Comparison of ENCODE assay signal across 17 mouse cellular contexts in the genomic region with DNA sequence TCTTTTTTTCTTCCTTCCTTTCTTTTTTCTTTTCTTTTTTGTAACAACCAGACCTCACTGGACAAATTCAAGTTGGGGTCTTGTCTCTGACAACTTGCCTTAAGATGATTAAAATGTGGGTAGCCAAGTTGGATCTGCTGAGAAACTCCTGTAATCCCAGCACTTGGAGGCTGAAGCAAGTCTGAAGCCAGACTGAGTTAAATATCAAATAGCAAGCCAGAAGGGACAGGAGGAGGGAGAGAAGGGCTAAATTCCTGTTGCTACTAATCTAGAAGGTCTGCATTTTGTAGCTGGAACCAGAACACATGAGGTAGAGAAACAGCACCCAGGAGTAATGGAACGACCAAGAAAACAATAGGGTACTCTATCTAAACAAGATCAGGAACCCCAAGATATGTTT.
DNase-seq lines count a peak whose midpoint lies in the region; ATAC-seq and TF ChIP-seq lines count a peak whose summit lies in the region.
"Had no signal": no experiment of that assay in that cellular context is flagged by ENCODE, and none has a peak within 500 bp of the region (broad histone marks: within the 10 kb centered on the region; RNA-seq: fewer than 3 reads in every experiment).

No protein-coding gene starts in this region.

- H3K4me1 ChIP-seq in embryonic facial prominence, embryonic 12.5 days = no peaks in the 10 kb centered on the region
- H3K4me1 ChIP-seq in embryonic facial prominence, embryonic 10.5 days = peaks cover 12% of the 10 kb centered on the region; the same call in 1 of the 2 replicates
- H3K4me1 ChIP-seq in midbrain, embryonic 11.5 days (ENCODE audit: control insufficient read depth, insufficient read depth, low read length) = no peaks in the 10 kb centered on the region
- H3K4me1 ChIP-seq in midbrain, embryonic 13.5 days (replicated peaks) = no peaks in the 10 kb centered on the region
- H3K4me1 ChIP-seq in embryonic fibroblast, embryonic 13.5 days (ENCODE audit: control insufficient read depth, insufficient read depth, low read length) = peaks cover 8% of the 10 kb centered on the region
- H3K4me1 ChIP-seq: heart, embryonic 12.5 days; hindbrain, embryonic 12.5 days had no signal

- H3K36me3 ChIP-seq in embryonic facial prominence, embryonic 12.5 days = no peaks in the 10 kb centered on the region
- H3K36me3 ChIP-seq in embryonic facial prominence, embryonic 10.5 days (replicated peaks) = no peaks in the 10 kb centered on the region
- no peaks in the 10 kb centered on the region for H3K36me3 ChIP-seq in midbrain, embryonic 11.5 days (ENCODE audit: control insufficient read depth, insufficient read depth, low read length)
- H3K36me3 ChIP-seq in midbrain, embryonic 13.5 days = no peaks in the 10 kb centered on the region
- H3K36me3 ChIP-seq: heart, embryonic 12.5 days; hindbrain, embryonic 12.5 days had no signal

- no peak for ATAC-seq in embryonic facial prominence, embryonic 12.5 days (ENCODE audit: insufficient number of reproducible peaks, insufficient read depth, low FRiP score, low TSS enrichment)
- no peak for ATAC-seq in midbrain, embryonic 11.5 days (ENCODE audit: low FRiP score)
- ATAC-seq in midbrain, embryonic 13.5 days = no peak
- ATAC-seq: forebrain, embryonic 14.5 days; hindbrain, embryonic 16.5 days; inflammation-experienced regulatory T-cells, adult 6 months had no signal

- intact Hi-C loops in gastrocnemius, postnatal 36 days (cut with DNase I) = no loop called here

- no peak overlapping the region for H3K4me2 ChIP-seq in embryonic facial prominence, embryonic 12.5 days (replicated peaks)
- H3K4me2 ChIP-seq in midbrain, embryonic 11.5 days = no peak overlapping the region
- no peak overlapping the region for H3K4me2 ChIP-seq in midbrain, embryonic 13.5 days (replicated peaks)
- H3K4me2 ChIP-seq: heart, embryonic 12.5 days; hindbrain, embryonic 12.5 days had no signal

- no peak for DNase-seq in embryonic facial prominence, embryonic 10.5 days (ENCODE audit: low spot score)
- DNase-seq in midbrain, embryonic 11.5 days (ENCODE audit: low spot score, missing footprints) = peak; percentile 28
- DNase-seq in gastrocnemius, postnatal 36 days = no peak
- DNase-seq in layer of hippocampus, adult 8-10 months (ENCODE audit: low spot score in 2 of 2) = no peak
- DNase-seq: adrenal gland, postnatal 14 days; cerebellum, adult 11-12 months; cerebellum, adult 9-10 months; cerebellum, postnatal 25 days; heart, postnatal 4 days had no signal

- no peaks in the 10 kb centered on the region for H3K27me3 ChIP-seq in embryonic facial prominence, embryonic 12.5 days
- no peaks in the 10 kb centered on the region for H3K27me3 ChIP-seq in embryonic facial prominence, embryonic 10.5 days (replicated peaks; ENCODE audit: low read depth, poor library complexity, severe bottlenecking)
- H3K27me3 ChIP-seq in midbrain, embryonic 11.5 days (ENCODE audit: control insufficient read depth, insufficient read depth, low read length) = no peaks in the 10 kb centered on the region
- H3K27me3 ChIP-seq in midbrain, embryonic 13.5 days = no peaks in the 10 kb centered on the region
- H3K27me3 ChIP-seq: heart, embryonic 12.5 days; hindbrain, embryonic 12.5 days had no signal

- 68% methylated on average over 1 of the region's 1 CpGs for WGBS in embryonic facial prominence, embryonic 12.5 days
- WGBS in embryonic facial prominence, embryonic 10.5 days = 72% methylated on average over 1 of the region's 1 CpGs
- WGBS in midbrain, embryonic 11.5 days = 83% methylated on average over 1 of the region's 1 CpGs
- 88% methylated on average over 1 of the region's 1 CpGs for WGBS in midbrain, embryonic 13.5 days

- TF ChIP-seq CTCF in embryonic fibroblast, embryonic 13.5 days (IDR thresholded peaks at IDR 0.05; ENCODE audit: borderline replicate concordance, insufficient read depth, low read length) = no peak

- no peak for TF ChIP-seq POLR2A in embryonic fibroblast, embryonic 13.5 days (IDR thresholded peaks at IDR 0.05; ENCODE audit: low read depth, low read length)

- no peaks in the 10 kb centered on the region for H3K9me3 ChIP-seq in embryonic facial prominence, embryonic 12.5 days
- H3K9me3 ChIP-seq in embryonic facial prominence, embryonic 10.5 days = no peaks in the 10 kb centered on the region
- H3K9me3 ChIP-seq in midbrain, embryonic 11.5 days (ENCODE audit: control insufficient read depth, low read length) = no peaks in the 10 kb centered on the region
- no peaks in the 10 kb centered on the region for H3K9me3 ChIP-seq in midbrain, embryonic 13.5 days
- H3K9me3 ChIP-seq: heart, embryonic 12.5 days; hindbrain, embryonic 12.5 days had no signal

- peak overlapping the region; percentile 80 for H3K27ac ChIP-seq in embryonic facial prominence, embryonic 12.5 days
- no peak overlapping the region for H3K27ac ChIP-seq in embryonic facial prominence, embryonic 10.5 days (replicated peaks)
- no peak overlapping the region for H3K27ac ChIP-seq in midbrain, embryonic 11.5 days (ENCODE audit: low read depth, low read length)
- no peak overlapping the region for H3K27ac ChIP-seq in midbrain, embryonic 13.5 days
- H3K27ac ChIP-seq in embryonic fibroblast, embryonic 13.5 days (ENCODE audit: insufficient read depth, low read length) = peak overlapping the region; percentile 91
- H3K27ac ChIP-seq: hindbrain, embryonic 12.5 days had no signal

- no peak overlapping the region for H3K9ac ChIP-seq in embryonic facial prominence, embryonic 12.5 days
- no peak overlapping the region for H3K9ac ChIP-seq in midbrain, embryonic 11.5 days (ENCODE audit: low read length)
- H3K9ac ChIP-seq in midbrain, embryonic 13.5 days (replicated peaks) = no peak overlapping the region
- H3K9ac ChIP-seq: heart, embryonic 12.5 days; hindbrain, embryonic 12.5 days had no signal

- H3K4me3 ChIP-seq in embryonic facial prominence, embryonic 12.5 days = no peak overlapping the region
- no peak overlapping the region for H3K4me3 ChIP-seq in embryonic facial prominence, embryonic 10.5 days
- H3K4me3 ChIP-seq in midbrain, embryonic 11.5 days (ENCODE audit: low read depth, low read length) = no peak overlapping the region
- H3K4me3 ChIP-seq in midbrain, embryonic 13.5 days (replicated peaks) = no peak overlapping the region
- no peak overlapping the region for H3K4me3 ChIP-seq in embryonic fibroblast, embryonic 13.5 days (ENCODE audit: insufficient read depth, low read length)
- H3K4me3 ChIP-seq: heart, embryonic 12.5 days; hindbrain, embryonic 12.5 days had no signal

Comparison
In these comparisons a context has a peak if more than half of its experiments do, and no peak if none do; other contexts are left out.
1. H3K27ac ChIP-seq: peak in embryonic facial prominence, embryonic 12.5 days (single experiment) and embryonic fibroblast, embryonic 13.5 days (single experiment); none in embryonic facial prominence, embryonic 10.5 days (single experiment), midbrain, embryonic 11.5 days (single experiment) and midbrain, embryonic 13.5 days (single experiment).